Mouse (Mus musculus): Measurements from ENCODE around the gene Gm42421.

Gene Gm42421

GRCm38 (mm10) chr5:143936156-143936555, 8.2 kb downstream of the Gm42421 start:
- no peak for DNase-seq (ENCODE audit: extremely low read depth, low read depth)

- DNase-seq (ENCODE audit: extremely low read depth, low read depth), result no peak
Observed at GRCm38 (mm10) chr5:143941588-143941987, 13.6 kb downstream of the Gm42421 start.

GRCm38 (mm10) chr5:143943231-143944125, 15.5 kb downstream of the Gm42421 start:
- DNase-seq (ENCODE audit: extremely low read depth, low read depth), result no peak

DNA sequence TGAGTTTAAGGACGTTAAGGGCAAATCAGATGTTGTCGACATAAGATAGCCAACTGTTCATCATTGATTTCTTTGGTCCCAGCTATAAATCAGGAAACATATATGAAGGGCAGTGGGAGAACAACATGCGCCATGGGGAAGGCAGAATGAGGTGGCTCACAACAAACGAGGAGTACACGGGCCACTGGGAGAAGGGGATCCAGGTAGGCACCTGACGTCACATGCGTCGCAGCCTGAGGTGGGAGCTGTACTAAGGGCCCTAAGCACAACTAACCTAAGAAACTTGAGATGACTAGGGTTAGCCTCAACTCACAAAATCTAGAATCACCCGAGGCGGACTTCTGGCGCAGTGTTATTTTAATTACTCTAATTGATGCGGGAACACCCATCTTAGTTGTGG, 20.4 kb downstream of the Gm42421 start:
- no peak for DNase-seq (ENCODE audit: extremely low read depth, low read depth)

GRCm38 (mm10) chr5:143950016-143950415, 22.0 kb downstream of the Gm42421 start:
- no peak for DNase-seq (ENCODE audit: extremely low read depth, low read depth)

DNA sequence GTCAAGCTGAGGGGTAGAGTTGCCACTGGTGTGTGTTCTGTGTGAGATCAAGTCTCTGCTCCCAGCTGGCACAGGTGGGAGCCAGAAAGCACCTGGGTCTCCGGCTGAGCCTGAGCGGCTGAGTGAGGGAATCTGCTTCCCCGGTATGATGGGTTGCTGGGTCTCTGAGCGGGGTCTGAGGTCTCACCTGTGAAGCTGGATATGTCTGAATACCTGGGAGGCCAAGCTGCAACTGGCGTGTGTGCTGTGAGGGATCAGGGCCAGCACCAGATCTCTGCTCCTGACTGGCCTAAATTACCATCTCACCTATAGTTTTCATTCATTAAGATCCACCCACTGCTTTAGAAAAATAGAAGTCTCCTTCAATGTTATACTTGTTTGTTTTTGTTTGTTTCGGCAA, 29.1 kb downstream of the Gm42421 start:
- no peak for DNase-seq (ENCODE audit: extremely low read depth, low read depth)

- DNase-seq (ENCODE audit: extremely low read depth, low read depth), result no peak
Observed at GRCm38 (mm10) chr5:143959551-143959950, 31.6 kb downstream of the Gm42421 start.

DNA sequence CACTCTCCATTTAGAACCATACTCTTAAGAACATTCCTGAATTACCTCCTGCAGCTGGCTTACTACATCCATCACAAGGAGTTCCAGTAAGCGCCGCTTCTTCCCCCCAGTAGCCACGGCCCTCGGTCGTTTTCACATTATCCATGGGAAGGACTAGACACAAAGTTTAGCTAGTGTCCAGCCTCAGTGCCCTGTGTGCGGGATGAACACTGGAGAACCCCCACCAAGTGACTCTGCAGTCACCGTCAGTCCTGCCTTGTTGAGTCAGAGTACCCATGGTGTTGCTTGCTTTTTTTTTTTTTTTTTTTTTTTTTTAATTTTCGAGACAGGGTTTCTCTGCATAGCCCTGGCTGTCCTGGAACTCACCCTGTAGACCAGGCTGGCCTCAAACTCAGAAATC, 33.2 kb downstream of the Gm42421 start:
- no peak for DNase-seq (ENCODE audit: extremely low read depth, low read depth)

- no peak for DNase-seq (ENCODE audit: extremely low read depth, low read depth)
Observed at GRCm38 (mm10) chr5:143965586-143966345, 37.8 kb downstream of the Gm42421 start.

GRCm38 (mm10) chr5:143966671-143967070, 38.7 kb downstream of the Gm42421 start:
- no peak for DNase-seq (ENCODE audit: extremely low read depth, low read depth)

DNA sequence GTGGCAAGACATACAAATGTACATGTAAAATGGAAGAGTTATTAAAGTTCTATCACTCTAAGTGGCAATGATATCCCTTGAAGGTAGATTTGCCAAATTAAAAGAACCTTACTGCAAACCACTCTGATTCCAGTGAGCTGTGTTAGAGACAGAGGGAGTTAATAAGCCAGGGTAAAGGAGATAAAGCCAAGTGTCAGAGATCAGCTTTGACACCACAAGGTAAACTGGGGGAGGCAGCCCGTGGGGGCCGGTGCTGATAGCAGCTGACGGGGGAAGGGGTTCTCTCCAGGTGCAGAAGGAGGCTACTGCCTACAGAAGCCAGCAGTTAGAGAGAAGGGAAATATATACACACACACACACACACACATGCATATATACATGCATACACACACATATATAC, 44.7 kb downstream of the Gm42421 start:
- no peak for DNase-seq (ENCODE audit: extremely low read depth, low read depth)

GRCm38 (mm10) chr5:143974931-143975630, 47.1 kb downstream of the Gm42421 start:
- peak; percentile 43 for DNase-seq (ENCODE audit: extremely low read depth, low read depth)

DNA sequence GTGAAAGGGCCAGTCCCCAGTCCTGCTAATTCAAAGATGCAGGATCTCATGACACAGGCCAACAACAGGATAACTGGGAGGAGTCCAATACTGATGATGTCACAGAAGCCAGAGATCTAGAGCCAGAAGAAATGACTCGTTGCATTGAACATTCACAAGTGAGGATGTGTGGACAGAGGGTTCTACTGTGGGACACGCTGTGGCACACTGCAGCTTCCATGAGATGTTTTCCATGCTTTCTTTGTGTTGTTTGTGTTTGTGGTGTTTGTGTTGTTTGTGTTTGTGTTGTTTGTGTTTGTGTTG, 47.6 kb downstream of the Gm42421 start:
- no peak for DNase-seq (ENCODE audit: extremely low read depth, low read depth)

DNA sequence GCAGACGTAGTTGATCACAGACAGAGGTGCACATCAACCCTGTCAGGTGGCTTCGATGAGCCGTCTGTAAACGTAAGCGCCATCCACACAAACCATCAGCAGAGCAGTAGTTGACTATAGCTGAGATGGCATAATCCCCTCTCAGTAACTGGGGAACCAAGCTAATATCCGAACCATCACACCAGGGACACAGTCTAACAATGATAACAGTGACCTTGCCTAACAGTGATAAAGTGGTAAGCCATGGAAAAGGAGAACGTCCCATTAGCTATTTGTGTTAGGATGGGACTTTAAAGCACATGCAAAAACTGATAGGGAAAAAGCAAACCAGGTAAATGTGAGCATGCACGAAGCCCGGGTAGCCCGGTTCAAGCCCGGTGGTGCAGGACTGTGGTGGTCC, 48.3 kb downstream of the Gm42421 start:
- DNase-seq (ENCODE audit: extremely low read depth, low read depth), result no peak

- DNase-seq (ENCODE audit: extremely low read depth, low read depth), result no peak
Observed at GRCm38 (mm10) chr5:143976726-143977431, 48.9 kb downstream of the Gm42421 start.

GRCm38 (mm10) chr5:143980858-143981257, 52.9 kb downstream of the Gm42421 start:
- no peak for DNase-seq (ENCODE audit: extremely low read depth, low read depth)

- no peak for DNase-seq (ENCODE audit: extremely low read depth, low read depth)
Observed at GRCm38 (mm10) chr5:143982361-143982760, 54.4 kb downstream of the Gm42421 start.

DNA sequence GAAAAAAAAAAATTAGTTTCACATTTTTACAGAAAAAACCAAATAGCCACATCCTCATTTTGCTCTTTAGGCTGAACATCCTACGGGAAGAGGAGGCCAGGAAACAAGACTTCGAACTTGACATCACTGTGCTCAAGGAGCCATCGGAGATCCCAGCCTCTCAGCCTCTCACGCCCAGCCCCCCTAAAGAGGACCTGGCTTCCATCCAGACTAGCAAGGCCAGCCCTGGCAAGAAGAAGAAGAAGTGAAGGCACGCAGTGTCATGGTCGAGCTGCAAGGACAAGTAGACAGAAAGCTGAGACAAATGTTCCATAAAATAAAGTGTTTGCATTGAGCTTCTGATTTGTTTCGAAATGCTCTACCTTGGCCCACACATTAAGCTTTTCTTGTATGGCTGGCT, 57.4 kb downstream of the Gm42421 start:
- no peak for DNase-seq (ENCODE audit: extremely low read depth, low read depth)
